Comparison of ENCODE assay signal across 8 mouse cellular contexts in genomic region chr5:111329782-111330416, GRCm38 (mm10). TPM values are rescaled to one million over a fixed set of nuclear protein-coding genes. Genes with fewer than 3 reads are reported as not detected.
A peak's percentile ranks its signal among the peaks of the same experiment; 100 is the strongest.
DNase-seq lines count a peak whose midpoint lies in the region; ATAC-seq and TF ChIP-seq lines count a peak whose summit lies in the region.

No protein-coding gene starts in this region.

- no peak for TF ChIP-seq EP300 in lung, postnatal 0 days (IDR thresholded peaks at IDR 0.05)

- no peaks in the 10 kb centered on the region; the same call in 1 of the 2 replicates for H3K9me3 ChIP-seq in lung, postnatal 0 days (ENCODE audit: low read length)
- H3K9me3 ChIP-seq in forebrain, embryonic 11.5 days (ENCODE audit: control insufficient read depth, low read length) = no peaks in the 10 kb centered on the region; the same call in 1 of the 2 replicates
- H3K9me3 ChIP-seq in kidney, postnatal 0 days (replicated peaks; ENCODE audit: low read length) = no peaks in the 10 kb centered on the region
- peaks cover 6% of the 10 kb centered on the region for H3K9me3 ChIP-seq in neural tube, embryonic 12.5 days

- H3K4me3 ChIP-seq in lung, postnatal 0 days (ENCODE audit: low read depth, low read length) = peak overlapping the region; percentile 97
- peak overlapping the region; percentile 88 for H3K4me3 ChIP-seq in forebrain, embryonic 11.5 days (ENCODE audit: low read depth, low read length)
- H3K4me3 ChIP-seq in kidney, postnatal 0 days (replicated peaks; ENCODE audit: low read depth, low read length) = peak overlapping the region; percentile 95
- H3K4me3 ChIP-seq in neural tube, embryonic 12.5 days = peak overlapping the region; percentile 91

- peaks cover 7% of the 10 kb centered on the region; the same call in 1 of the 2 replicates for H3K4me1 ChIP-seq in lung, postnatal 0 days (ENCODE audit: insufficient read depth, low read depth, low read length)
- H3K4me1 ChIP-seq in forebrain, embryonic 11.5 days (replicated peaks; ENCODE audit: control insufficient read depth, insufficient read depth, low read length) = peaks cover 4% of the 10 kb centered on the region; the same call in 1 of the 2 replicates
- 0 out of 2 replicates have a peak, but pooled peaks cover 5% of the 10 kb centered on the region for H3K4me1 ChIP-seq in kidney, postnatal 0 days (replicated peaks; ENCODE audit: insufficient read depth, low read length)
- peaks cover 10% of the 10 kb centered on the region for H3K4me1 ChIP-seq in neural tube, embryonic 12.5 days

- no peaks in the 10 kb centered on the region for H3K27me3 ChIP-seq in lung, postnatal 0 days (replicated peaks; ENCODE audit: insufficient read depth, low read length)
- H3K27me3 ChIP-seq in forebrain, embryonic 11.5 days (ENCODE audit: control insufficient read depth, insufficient read depth, low read length) = no peaks in the 10 kb centered on the region
- H3K27me3 ChIP-seq in kidney, postnatal 0 days (ENCODE audit: insufficient read depth, low read length) = no peaks in the 10 kb centered on the region
- H3K27me3 ChIP-seq in neural tube, embryonic 12.5 days (replicated peaks) = no peaks in the 10 kb centered on the region

- no peaks in the 10 kb centered on the region for H3K36me3 ChIP-seq in lung, postnatal 0 days (ENCODE audit: insufficient read depth, low read length)
- H3K36me3 ChIP-seq in forebrain, embryonic 11.5 days (ENCODE audit: control insufficient read depth, insufficient read depth, low read length) = no peaks in the 10 kb centered on the region; the same call in 1 of the 2 replicates
- H3K36me3 ChIP-seq in kidney, postnatal 0 days (ENCODE audit: insufficient read depth, low read length) = no peaks in the 10 kb centered on the region
- peaks cover 13% of the 10 kb centered on the region for H3K36me3 ChIP-seq in neural tube, embryonic 12.5 days

- peak overlapping the region; percentile 66 for H3K4me2 ChIP-seq in lung, postnatal 0 days (replicated peaks; ENCODE audit: low read depth, low read length)
- peak overlapping the region; percentile 62 for H3K4me2 ChIP-seq in forebrain, embryonic 11.5 days (ENCODE audit: low read depth, low read length, severe bottlenecking)
- peak overlapping the region; percentile 71 for H3K4me2 ChIP-seq in kidney, postnatal 0 days (ENCODE audit: low read length)
- peak overlapping the region; percentile 86 for H3K4me2 ChIP-seq in neural tube, embryonic 12.5 days (replicated peaks)

- peak; percentile 14 for ATAC-seq in lung, postnatal 0 days
- ATAC-seq in forebrain, embryonic 11.5 days (replicated peaks; ENCODE audit: low FRiP score) = no peak; the same call in none of the 2 replicates
- peak; percentile 23 for ATAC-seq in kidney, postnatal 0 days (replicated peaks; ENCODE audit: low FRiP score, low read depth)
- ATAC-seq in neural tube, embryonic 12.5 days (ENCODE audit: low FRiP score, low read depth) = peak; percentile 42

- peak overlapping the region; percentile 68 for H3K27ac ChIP-seq in lung, postnatal 0 days (ENCODE audit: low read length)
- peak overlapping the region; percentile 60 for H3K27ac ChIP-seq in forebrain, embryonic 11.5 days (ENCODE audit: low read depth, low read length)
- peak overlapping the region; percentile 78 for H3K27ac ChIP-seq in kidney, postnatal 0 days
- H3K27ac ChIP-seq in neural tube, embryonic 12.5 days = peak overlapping the region; percentile 57; the same call in 1 of the 2 replicates

- TF ChIP-seq CTCF in lung, postnatal 0 days (IDR thresholded peaks at IDR 0.05) = no peak
- TF ChIP-seq CTCF in kidney, postnatal 0 days (IDR thresholded peaks at IDR 0.05; ENCODE audit: low read depth) = no peak

- WGBS in lung, postnatal 0 days = 17% methylated on average over 10 of the region's 10 CpGs
- 25% methylated on average over 10 of the region's 10 CpGs for WGBS in forebrain, embryonic 11.5 days
- 22% methylated on average over 10 of the region's 10 CpGs for WGBS in kidney, postnatal 0 days
- WGBS in neural tube, embryonic 12.5 days = 31% methylated on average over 10 of the region's 10 CpGs

- DNase-seq in lung, postnatal 0 days (ENCODE audit: low spot score) = peak; percentile 26
- no peak for DNase-seq in lung, postnatal 14 days
- no peak for DNase-seq in forebrain, embryonic 11.5 days (ENCODE audit: low spot score)
- peak; percentile 25 for DNase-seq in kidney, postnatal 0 days (ENCODE audit: low spot score)
- no peak for DNase-seq in cerebellum, postnatal 14 days
- no peak for DNase-seq in layer of hippocampus, adult 8-10 months (ENCODE audit: low spot score in 2 of 2)
- no peak for DNase-seq in left cerebral cortex, adult 11 months (ENCODE audit: low spot score)

- H3K9ac ChIP-seq in lung, postnatal 0 days (replicated peaks; ENCODE audit: low read depth) = peak overlapping the region; percentile 46; the same call in 1 of the 2 replicates
- H3K9ac ChIP-seq in forebrain, embryonic 11.5 days (ENCODE audit: low read length) = peak overlapping the region; percentile 91
- H3K9ac ChIP-seq in kidney, postnatal 0 days (ENCODE audit: low read depth, low read length) = peak overlapping the region; percentile 93
- H3K9ac ChIP-seq in neural tube, embryonic 12.5 days = peak overlapping the region; percentile 49

RNA-seq across cellular contexts. Expression of gene Pitpnb, which starts 0.7 kb away (rescaled TPM):
- 56.4 and 57.1 TPM in 2 replicates for polyA plus RNA-seq in lung, postnatal 0 days (2015; fragmentation: Nextera tagmentation; extraction: Ambion mirVana)
- polyA plus RNA-seq in forebrain, embryonic 11.5 days (2014; fragmentation: Nextera tagmentation; extraction: Ambion mirVana) = 129 and 132 TPM in 2 replicates
- 75.5 and 84.9 TPM in 2 replicates for polyA plus RNA-seq in kidney, postnatal 0 days (2015; fragmentation: Nextera tagmentation; extraction: Ambion mirVana)
- 105 and 106 TPM in 2 replicates for polyA plus RNA-seq in neural tube, embryonic 12.5 days (2016; fragmentation: Nextera tagmentation; extraction: Ambion mirVana)
- 10 to 100 TPM; 74.6 to 84.8 (median 80.1) TPM for total RNA-seq in layer of hippocampus, adult 8-10 months (2022)

Comparison
In these comparisons a context has a peak if more than half of its experiments do, and no peak if none do; other contexts are left out.
1. DNase-seq: peak in lung, postnatal 0 days (single experiment) and kidney, postnatal 0 days (single experiment); none in lung, postnatal 14 days (single experiment), forebrain, embryonic 11.5 days (single experiment), cerebellum, postnatal 14 days (0 of 2), layer of hippocampus, adult 8-10 months (0 of 2) and left cerebral cortex, adult 11 months (single experiment).
2. Peak in every context shown above with its lines, with median percentiles within 50 percentile points of each other: H3K27ac ChIP-seq, H3K4me2 ChIP-seq, H3K4me3 ChIP-seq and H3K9ac ChIP-seq.